Mouse (Mus musculus): Measurements from ENCODE around the gene Bank1.

Gene Bank1

GRCm38 (mm10) chr3:136103339-136103738 is 222.5 kb downstream of the Bank1 start:
- no peak for DNase-seq (ENCODE audit: low spot score)

GRCm38 (mm10) chr3:136100973-136101500 is 224.8 kb downstream of the Bank1 start:
- DNase-seq (ENCODE audit: low spot score), result no peak

DNA sequence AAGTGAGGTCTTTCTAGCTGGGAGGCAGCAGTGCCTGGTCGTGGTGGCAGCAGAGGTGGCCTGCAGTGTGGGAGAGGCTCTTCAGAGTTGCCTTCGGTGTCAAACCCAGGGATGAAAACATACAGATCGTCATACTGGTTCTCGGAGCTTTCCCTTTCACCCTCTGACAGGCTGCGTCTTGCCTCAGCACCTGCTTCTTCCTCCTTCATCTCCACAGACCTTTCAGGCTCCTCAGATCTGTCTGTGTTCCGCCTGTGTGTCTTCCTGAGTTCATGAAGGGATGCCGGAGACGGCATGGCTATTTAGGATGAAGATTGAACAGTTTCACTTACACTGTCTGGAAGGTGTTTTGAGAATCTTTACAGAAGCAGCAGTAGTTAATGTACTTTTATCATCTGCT is 225.6 kb downstream of the Bank1 start:
- no peak for DNase-seq (ENCODE audit: low spot score)

DNA sequence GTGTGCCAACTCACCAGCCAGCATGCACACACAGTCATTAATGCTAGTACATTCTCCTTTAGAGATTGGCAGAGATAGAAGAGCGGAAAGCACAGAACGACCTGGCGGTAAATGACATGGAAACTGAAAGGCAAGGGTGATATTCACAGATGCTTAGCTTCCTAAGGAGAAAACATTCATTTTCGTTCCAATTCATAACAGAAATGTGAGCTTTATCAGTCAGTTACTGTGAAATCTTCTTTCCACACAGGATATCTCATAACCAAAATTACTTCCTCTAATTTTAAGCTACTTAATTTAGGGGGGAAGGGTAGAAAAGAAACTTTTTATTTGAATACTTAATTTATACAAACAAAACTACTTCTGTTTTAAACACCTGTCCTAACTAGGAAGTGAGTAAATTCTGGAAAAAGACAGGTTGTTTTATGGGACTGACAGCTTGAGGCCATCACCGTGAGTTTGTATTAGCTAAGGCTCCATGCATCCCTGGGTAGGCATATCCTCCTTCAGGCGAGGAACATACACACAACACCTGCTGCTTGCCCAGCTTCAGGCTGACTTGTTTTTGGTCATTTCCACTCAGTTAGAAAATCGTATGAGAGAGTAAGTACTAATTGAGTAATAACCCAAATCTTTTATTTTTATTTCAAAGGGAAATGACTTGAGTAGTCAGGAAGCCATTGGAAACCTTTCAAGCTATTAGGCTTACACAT is 238.8 kb downstream of the Bank1 start:
- DNase-seq (ENCODE audit: low spot score), result no peak

- DNase-seq (ENCODE audit: low spot score), result no peak
These were observed 239.4 kb downstream of the Bank1 start for GRCm38 (mm10) chr3:136086431-136086830.

- no peak for DNase-seq (ENCODE audit: low spot score)
These were observed 240.8 kb downstream of the Bank1 start for GRCm38 (mm10) chr3:136085077-136085476.

DNA sequence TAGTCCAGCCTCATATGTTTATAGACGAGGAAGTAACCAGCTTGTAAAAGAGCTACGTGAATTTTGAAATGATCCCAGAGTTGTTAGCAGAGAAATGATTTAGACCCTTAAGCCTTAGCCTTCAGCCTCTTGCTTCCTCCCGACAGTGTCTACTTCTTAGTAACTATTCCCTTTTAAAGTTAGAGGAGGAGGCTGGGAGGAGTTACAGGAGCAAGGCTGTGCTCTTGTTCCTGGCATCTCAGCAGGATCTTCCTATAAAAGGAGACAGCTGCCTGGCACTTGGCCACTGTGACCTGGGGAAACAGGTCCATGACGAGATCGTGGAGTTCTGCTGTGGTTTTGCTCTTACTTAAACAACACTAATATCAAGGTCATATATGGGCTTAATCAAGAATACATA is 241.8 kb downstream of the Bank1 start:
- no peak for DNase-seq (ENCODE audit: low spot score)

- no peak for DNase-seq (ENCODE audit: low spot score)
These were observed 244.6 kb downstream of the Bank1 start for GRCm38 (mm10) chr3:136081264-136081663.

DNA sequence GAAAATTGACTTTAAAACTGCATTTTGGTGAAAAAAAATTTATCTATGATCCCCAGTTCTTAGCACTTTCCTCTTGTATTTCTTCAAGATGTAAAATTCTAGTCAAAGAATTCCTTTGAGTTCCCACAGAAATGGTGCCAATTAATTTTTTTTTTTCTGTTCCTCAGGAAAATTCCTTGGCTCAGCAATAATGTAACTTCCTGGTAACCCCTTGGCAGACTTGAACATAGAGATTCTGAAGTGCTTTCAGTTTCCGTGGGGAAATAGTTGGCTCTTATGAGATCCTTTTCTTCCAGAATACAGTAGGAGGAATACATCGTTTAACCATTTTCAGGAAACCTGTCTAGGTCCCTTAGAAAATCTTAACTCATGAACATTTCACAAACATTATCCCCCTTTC is 247.3 kb downstream of the Bank1 start:
- no peak for DNase-seq (ENCODE audit: low spot score)

- DNase-seq (ENCODE audit: low spot score), result no peak
These were observed 255.5 kb downstream of the Bank1 start for GRCm38 (mm10) chr3:136070394-136070793.

DNA sequence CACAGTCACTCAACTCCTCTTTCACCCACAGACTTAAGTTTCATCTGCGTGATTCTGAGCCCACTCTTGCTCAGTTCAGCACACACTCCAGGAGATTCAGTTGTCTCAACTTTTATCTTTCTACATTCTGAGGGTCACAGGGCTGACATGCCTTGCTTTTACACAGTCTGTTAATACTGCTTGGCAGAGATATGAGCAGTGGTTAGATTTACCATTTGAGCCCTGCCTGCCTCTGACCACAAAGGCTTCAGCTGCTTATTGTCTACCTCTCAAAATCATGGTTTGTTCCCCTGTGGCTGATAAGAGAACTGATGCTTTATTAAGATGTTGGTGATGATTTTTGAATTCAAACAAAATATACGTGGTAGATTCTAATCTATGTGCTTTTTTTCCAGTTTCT is 264.0 kb downstream of the Bank1 start:
- DNase-seq (ENCODE audit: low spot score), result no peak

DNA sequence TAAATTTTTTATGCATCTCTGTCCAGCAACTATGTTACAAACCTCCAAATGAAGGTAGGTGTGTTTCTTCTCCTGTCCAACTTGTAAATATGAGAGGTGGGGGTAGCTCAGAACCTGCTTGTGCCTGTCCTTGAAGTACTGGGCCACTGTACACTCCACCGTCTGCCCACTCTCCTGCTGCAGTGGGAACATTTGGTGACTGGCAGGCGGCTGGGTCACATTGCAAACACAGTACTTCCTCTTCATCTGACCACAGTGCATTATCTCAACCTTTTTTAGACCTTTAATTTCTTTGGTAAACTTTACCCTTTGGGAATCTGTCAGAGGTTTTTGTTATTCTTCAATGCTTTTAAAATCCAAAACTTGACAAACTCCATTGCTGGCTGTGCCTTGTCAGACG is 275.2 kb downstream of the Bank1 start:
- DNase-seq (ENCODE audit: low spot score), result no peak

GRCm38 (mm10) chr3:136050215-136050614 is 275.7 kb downstream of the Bank1 start:
- no peak for DNase-seq (ENCODE audit: low spot score)

DNA sequence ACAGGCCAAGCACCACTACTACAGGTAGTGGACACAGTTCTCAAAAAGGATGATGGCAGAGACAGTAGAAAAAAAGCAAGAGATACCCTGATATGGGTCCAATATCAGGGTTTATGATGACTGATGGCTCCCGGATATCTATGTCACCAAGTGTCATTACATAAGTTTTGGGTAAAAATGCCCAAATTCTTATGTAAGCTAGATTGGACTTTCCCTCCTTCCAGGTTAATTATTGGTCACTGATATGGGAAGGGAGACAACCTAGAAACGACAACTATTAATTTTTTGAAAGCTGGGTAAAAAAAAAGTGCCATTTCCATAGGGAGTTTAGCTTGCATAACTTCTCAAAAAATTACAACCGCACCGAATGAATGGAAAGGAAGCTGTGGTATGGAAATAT is 277.8 kb downstream of the Bank1 start:
- DNase-seq (ENCODE audit: low spot score), result no peak

- no peak for DNase-seq (ENCODE audit: low spot score)
These were observed 280.5 kb downstream of the Bank1 start for GRCm38 (mm10) chr3:136045381-136045780.

- DNase-seq (ENCODE audit: low spot score), result no peak
These were observed 285.8 kb downstream of the Bank1 start for GRCm38 (mm10) chr3:136040041-136040440.

- DNase-seq (ENCODE audit: low spot score), result no peak
These were observed 286.4 kb downstream of the Bank1 start for GRCm38 (mm10) chr3:136039446-136039845.

DNA sequence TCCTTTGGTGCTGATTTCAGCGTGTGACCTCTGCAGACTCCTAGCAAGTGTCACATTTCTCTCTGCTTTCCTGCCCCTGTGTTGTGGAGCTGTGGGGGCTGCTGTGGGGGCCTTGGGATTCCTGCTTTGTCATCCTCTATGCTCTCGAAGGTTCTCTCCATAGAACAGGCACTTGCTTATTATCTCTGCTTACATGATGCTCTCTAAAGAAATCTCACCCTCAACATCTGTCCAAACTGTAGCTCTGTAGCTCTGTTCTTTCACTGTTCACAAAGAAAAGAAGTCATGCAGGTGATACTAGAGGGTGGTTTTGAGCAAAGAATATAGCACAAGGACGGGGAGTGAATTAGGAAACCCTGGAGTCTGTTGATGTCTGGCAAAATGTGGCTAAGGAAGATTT is 288.6 kb downstream of the Bank1 start:
- no peak for DNase-seq (ENCODE audit: low spot score)

- DNase-seq (ENCODE audit: low spot score), result no peak
These were observed 290.1 kb downstream of the Bank1 start for GRCm38 (mm10) chr3:136035784-136036183.

DNA sequence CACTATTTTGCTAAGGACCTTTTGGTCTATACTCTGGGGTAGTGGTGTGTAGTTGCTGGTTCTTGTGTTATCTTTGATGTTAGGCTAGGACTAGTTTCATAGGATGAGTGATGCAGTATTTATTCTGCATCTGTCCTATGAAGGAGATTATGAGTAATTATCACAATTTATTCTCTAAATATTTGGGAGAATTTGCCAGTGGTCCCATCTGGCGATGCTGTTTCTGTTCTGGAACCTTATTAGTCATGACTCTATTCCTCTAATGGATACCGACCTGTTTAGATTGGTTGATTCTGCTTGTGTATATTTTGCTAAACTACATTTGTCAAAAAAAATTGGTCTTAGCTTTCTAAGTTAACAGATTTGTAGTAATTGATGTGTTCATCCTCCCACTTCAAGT is 301.0 kb downstream of the Bank1 start:
- no peak for DNase-seq (ENCODE audit: low spot score)

GRCm38 (mm10) chr3:136017517-136017916 is 308.3 kb downstream of the Bank1 start:
- no peak for DNase-seq (ENCODE audit: low spot score)

GRCm38 (mm10) chr3:136010616-136011015 is 315.2 kb downstream of the Bank1 start:
- no peak for DNase-seq (ENCODE audit: low spot score)

- peak; percentile 86 for DNase-seq (ENCODE audit: low spot score)
These were observed 318.0 kb downstream of the Bank1 start for GRCm38 (mm10) chr3:136007846-136008245.
